Comparison of ENCODE assay signal across 15 mouse cellular contexts in the genomic region with DNA sequence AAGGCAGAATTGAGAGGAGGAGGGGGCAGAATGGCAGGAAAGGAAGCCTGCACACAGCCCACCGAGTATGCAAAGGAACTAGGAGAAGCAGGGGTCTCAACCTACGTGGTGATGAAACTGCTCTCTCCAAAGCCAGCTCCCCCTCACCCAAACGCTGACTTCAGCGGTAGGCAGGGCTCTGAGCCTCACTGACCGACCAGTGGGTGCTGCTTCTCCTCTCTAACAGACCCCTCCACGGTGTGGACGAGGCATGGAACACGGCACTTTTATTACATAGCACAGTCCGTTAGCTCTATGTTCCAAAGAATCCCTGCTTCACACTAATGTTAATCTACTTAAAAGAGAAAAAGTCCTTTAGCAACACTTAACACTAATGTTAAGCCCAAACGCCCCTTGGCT.
DNase-seq lines count a peak whose midpoint lies in the region; ATAC-seq and TF ChIP-seq lines count a peak whose summit lies in the region.
"Had no signal": no experiment of that assay in that cellular context is flagged by ENCODE, and none has a peak within 500 bp of the region (broad histone marks: within the 10 kb centered on the region; RNA-seq: fewer than 3 reads in every experiment).

No protein-coding gene starts in this region.

- DNase-seq in forebrain, embryonic 10.5 days (ENCODE audit: extremely low spot score, low spot score) = no peak
- no peak for DNase-seq in heart, adult 9 months (ENCODE audit: low spot score in 2 of 2)
- no peak for DNase-seq in midbrain, postnatal 0 days (ENCODE audit: low spot score)
- DNase-seq in cerebellum, adult 9-11 months = no peak
- no peak for DNase-seq in cerebellum, adult 2 months
- DNase-seq: cerebellum, adult 11 months; kidney, adult 18-20 months; liver, postnatal 0 days; thymus, postnatal 14 days had no signal

- 0 out of 2 replicates have a peak, but pooled peaks cover 5% of the 10 kb centered on the region for H3K36me3 ChIP-seq in forebrain, embryonic 15.5 days
- H3K36me3 ChIP-seq in forebrain, embryonic 10.5 days (replicated peaks) = peaks cover 34% of the 10 kb centered on the region
- no peaks in the 10 kb centered on the region for H3K36me3 ChIP-seq in heart, embryonic 16.5 days (ENCODE audit: control insufficient read depth, insufficient read depth)
- H3K36me3 ChIP-seq in hindbrain, embryonic 15.5 days = no peaks in the 10 kb centered on the region
- H3K36me3 ChIP-seq in midbrain, postnatal 0 days (ENCODE audit: insufficient read depth, low read length) = peaks cover 9% of the 10 kb centered on the region; the same call in 1 of the 2 replicates

- peaks cover 13% of the 10 kb centered on the region for H3K4me1 ChIP-seq in forebrain, embryonic 15.5 days
- H3K4me1 ChIP-seq in forebrain, embryonic 10.5 days = peaks cover 15% of the 10 kb centered on the region
- H3K4me1 ChIP-seq in heart, embryonic 16.5 days (ENCODE audit: control insufficient read depth, insufficient read depth, low read length) = peaks cover 11% of the 10 kb centered on the region
- peaks cover 16% of the 10 kb centered on the region for H3K4me1 ChIP-seq in hindbrain, embryonic 15.5 days (replicated peaks)
- H3K4me1 ChIP-seq in midbrain, postnatal 0 days (ENCODE audit: insufficient read depth, low read length) = peaks cover 7% of the 10 kb centered on the region; the same call in 1 of the 2 replicates
- H3K4me1 ChIP-seq in cerebellum, adult 2 months (ENCODE audit: control insufficient read depth, insufficient read depth, low read length) = peaks cover 7% of the 10 kb centered on the region
- H3K4me1 ChIP-seq: embryonic facial prominence, embryonic 15.5 days had no signal

- 53% methylated on average over 10 of the region's 10 CpGs for WGBS in forebrain, embryonic 15.5 days
- WGBS in forebrain, embryonic 10.5 days = 81% methylated on average over 10 of the region's 10 CpGs
- 37% methylated on average over 10 of the region's 10 CpGs for WGBS in heart, embryonic 16.5 days
- 39% methylated on average over 10 of the region's 10 CpGs for WGBS in hindbrain, embryonic 15.5 days
- 28% methylated on average over 10 of the region's 10 CpGs for WGBS in midbrain, postnatal 0 days
- WGBS in cerebellum, adult 2 months = 45% methylated on average over 10 of the region's 10 CpGs

- ATAC-seq in forebrain, embryonic 15.5 days (replicated peaks) = no peak
- no peak for ATAC-seq in heart, embryonic 16.5 days (replicated peaks; ENCODE audit: extremely low read depth, insufficient read depth, low FRiP score)
- 0 out of 2 replicates have a peak, but pooled peaks have one; percentile 40 for ATAC-seq in hindbrain, embryonic 15.5 days (ENCODE audit: low FRiP score, low read depth)
- ATAC-seq in midbrain, postnatal 0 days (ENCODE audit: low FRiP score) = no peak
- ATAC-seq: liver, postnatal 0 days; Patski had no signal

- H3K9me3 ChIP-seq in forebrain, embryonic 15.5 days = no peaks in the 10 kb centered on the region
- H3K9me3 ChIP-seq in forebrain, embryonic 10.5 days = no peaks in the 10 kb centered on the region
- H3K9me3 ChIP-seq in heart, embryonic 16.5 days (replicated peaks; ENCODE audit: control insufficient read depth, low read length) = no peaks in the 10 kb centered on the region
- no peaks in the 10 kb centered on the region for H3K9me3 ChIP-seq in hindbrain, embryonic 15.5 days
- H3K9me3 ChIP-seq in midbrain, postnatal 0 days (ENCODE audit: low read length) = no peaks in the 10 kb centered on the region
- H3K9me3 ChIP-seq: embryonic facial prominence, embryonic 15.5 days had no signal

- H3K27me3 ChIP-seq in forebrain, embryonic 15.5 days = no peaks in the 10 kb centered on the region
- H3K27me3 ChIP-seq in forebrain, embryonic 10.5 days (ENCODE audit: poor library complexity, severe bottlenecking) = no peaks in the 10 kb centered on the region
- no peaks in the 10 kb centered on the region for H3K27me3 ChIP-seq in heart, embryonic 16.5 days (ENCODE audit: control insufficient read depth, insufficient read depth, low read length)
- H3K27me3 ChIP-seq in hindbrain, embryonic 15.5 days = no peaks in the 10 kb centered on the region
- H3K27me3 ChIP-seq in midbrain, postnatal 0 days (ENCODE audit: insufficient read depth, low read length) = no peaks in the 10 kb centered on the region
- no peaks in the 10 kb centered on the region for H3K27me3 ChIP-seq in cerebellum, adult 2 months (ENCODE audit: control insufficient read depth, insufficient read depth, low read length)
- H3K27me3 ChIP-seq: embryonic facial prominence, embryonic 15.5 days; Patski had no signal

- peak overlapping the region; percentile 28; the same call in 1 of the 2 replicates for H3K4me2 ChIP-seq in forebrain, embryonic 15.5 days (replicated peaks)
- peak overlapping the region; percentile 57 for H3K4me2 ChIP-seq in heart, embryonic 16.5 days (ENCODE audit: low read depth, low read length)
- peak overlapping the region; percentile 43 for H3K4me2 ChIP-seq in hindbrain, embryonic 15.5 days
- H3K4me2 ChIP-seq in midbrain, postnatal 0 days (ENCODE audit: low read depth, low read length, poor library complexity, severe bottlenecking) = peak overlapping the region; percentile 42
- H3K4me2 ChIP-seq: embryonic facial prominence, embryonic 15.5 days had no signal

- TF ChIP-seq CTCF in midbrain, postnatal 0 days (IDR thresholded peaks at IDR 0.05) = no peak; the same call in 1 of the 2 replicates
- no peak for TF ChIP-seq CTCF in cerebellum, adult 2 months (IDR thresholded peaks at IDR 0.05; ENCODE audit: borderline replicate concordance, insufficient read depth, low read depth, low read length)

- 0 out of 2 replicates have a peak overlapping the region, but pooled peaks have one; percentile 5 for H3K9ac ChIP-seq in forebrain, embryonic 15.5 days (replicated peaks)
- H3K9ac ChIP-seq in heart, embryonic 16.5 days (ENCODE audit: low read length) = no peak overlapping the region
- H3K9ac ChIP-seq in hindbrain, embryonic 15.5 days = no peak overlapping the region
- H3K9ac ChIP-seq in midbrain, postnatal 0 days (replicated peaks; ENCODE audit: low read length, poor library complexity, severe bottlenecking) = 0 out of 2 replicates have a peak overlapping the region, but pooled peaks have one; percentile 3
- H3K9ac ChIP-seq: embryonic facial prominence, embryonic 15.5 days; liver, postnatal 0 days had no signal

- no peak for TF ChIP-seq POLR2A in cerebellum, adult 2 months (IDR thresholded peaks at IDR 0.05; ENCODE audit: borderline replicate concordance, insufficient read depth, low read length)

- H3K4me3 ChIP-seq in forebrain, embryonic 15.5 days = no peak overlapping the region
- no peak overlapping the region for H3K4me3 ChIP-seq in forebrain, embryonic 10.5 days
- no peak overlapping the region for H3K4me3 ChIP-seq in heart, embryonic 16.5 days (ENCODE audit: low read length)
- no peak overlapping the region for H3K4me3 ChIP-seq in hindbrain, embryonic 15.5 days
- H3K4me3 ChIP-seq in midbrain, postnatal 0 days (ENCODE audit: low read depth, low read length) = no peak overlapping the region
- H3K4me3 ChIP-seq in cerebellum, adult 2 months (replicated peaks; ENCODE audit: insufficient read depth, low read depth, low read length) = no peak overlapping the region
- H3K4me3 ChIP-seq: embryonic facial prominence, embryonic 15.5 days; left cerebral cortex, adult 2 months had no signal

- H3K27ac ChIP-seq in forebrain, embryonic 15.5 days (replicated peaks) = no peak overlapping the region
- H3K27ac ChIP-seq in forebrain, embryonic 10.5 days = no peak overlapping the region
- no peak overlapping the region for H3K27ac ChIP-seq in heart, embryonic 16.5 days (ENCODE audit: low read length)
- 0 out of 2 replicates have a peak overlapping the region, but pooled peaks have one; percentile 6 for H3K27ac ChIP-seq in hindbrain, embryonic 15.5 days (replicated peaks)
- H3K27ac ChIP-seq in midbrain, postnatal 0 days (ENCODE audit: low read depth, low read length) = no peak overlapping the region
- H3K27ac ChIP-seq in cerebellum, adult 2 months (ENCODE audit: insufficient read depth, low read length) = no peak overlapping the region
- H3K27ac ChIP-seq: embryonic facial prominence, embryonic 15.5 days; left cerebral cortex, adult 2 months had no signal

Comparison
In these comparisons a context has a peak if more than half of its experiments do, and no peak if none do; other contexts are left out.
1. H3K9ac ChIP-seq: peak in forebrain, embryonic 15.5 days (single experiment) and midbrain, postnatal 0 days (single experiment); none in heart, embryonic 16.5 days (single experiment) and hindbrain, embryonic 15.5 days (single experiment).
2. Peak in every context shown above with its lines, with median percentiles within 50 percentile points of each other: H3K4me2 ChIP-seq.